Mouse (Mus musculus) MEL (cell line): ENCODE results near the gene Colgalt2. TPM values are rescaled to one million over a fixed set of nuclear protein-coding genes. Genes with fewer than 3 reads are reported as not detected.

Source experiments
- DNase-seq: peaks from one replicate; pipeline ENCODE4 v3.0.0; 2011; ENCODE audit warnings: low read depth, low spot score
- H3K27ac ChIP-seq: 2 replicates; pipeline ENCODE4 v1.5.1; 2012; ENCODE audit warnings: low read depth, mild to moderate bottlenecking, control low read depth, low read length, moderate library complexity; ENCODE audit not compliant: control insufficient read depth
- H3K27me3 ChIP-seq, 2 experiments: fragments of 150-350 bp in 1 of 2; sonication (generic) in 1 of 2; 2 replicates each; pipeline ENCODE4 v1.6.1; 2012; ENCODE audit warnings: low read length in 2 of 2, mild to moderate bottlenecking in 2 of 2, improper control_type of control experiment in 1 of 2, moderate library complexity in 1 of 2; ENCODE audit not compliant: insufficient read depth in 2 of 2, control insufficient read depth in 1 of 2
- H3K36me3 ChIP-seq, 2 experiments: 2 replicates each; pipeline ENCODE4 v1.6.1; 2012 to 2014; ENCODE audit warnings: low read length in 2 of 2, improper control_type of control experiment in 1 of 2, inconsistent platforms in 1 of 2, mild to moderate bottlenecking in 1 of 2; ENCODE audit not compliant: insufficient read depth in 2 of 2, control insufficient read depth in 1 of 2
- H3K4me1 ChIP-seq, 2 experiments: fragments of 150-350 bp in 1 of 2; sonication (generic) in 1 of 2; 2 replicates each; pipeline ENCODE4 v1.6.1; 2012; ENCODE audit warnings: low read length in 2 of 2, improper control_type of control experiment in 1 of 2, mild to moderate bottlenecking in 1 of 2; ENCODE audit not compliant: insufficient read depth in 2 of 2, control insufficient read depth in 1 of 2
- H3K4me3 ChIP-seq, 2 experiments: fragments of 150-350 bp in 1 of 2; sonication (generic) in 1 of 2; 2 replicates each; pipeline ENCODE4 v1.5.1; 2012; ENCODE audit warnings: low read depth in 2 of 2, low read length in 2 of 2, mild to moderate bottlenecking in 2 of 2, moderate library complexity in 2 of 2, control low read depth in 1 of 2, improper control_type of control experiment in 1 of 2; ENCODE audit not compliant: control insufficient read depth in 1 of 2, insufficient read depth in 1 of 2
- H3K79me2 ChIP-seq: 2 replicates; pipeline ENCODE4 v1.6.1; 2012; ENCODE audit warnings: mild to moderate bottlenecking, low read length, moderate library complexity; ENCODE audit not compliant: control insufficient read depth, poor library complexity, insufficient read depth
- H3K9ac ChIP-seq: 2 replicates; pipeline ENCODE4 v1.6.1; 2012; ENCODE audit warnings: low read depth, mild to moderate bottlenecking, control low read depth, low read length, moderate library complexity; ENCODE audit not compliant: control insufficient read depth, poor library complexity, severe bottlenecking
- H3K9me3 ChIP-seq: fragments of 150-350 bp; sonication (generic); replicated peaks from 2 replicates; pipeline ENCODE4 v1.6.1; 2012; ENCODE audit warnings: mild to moderate bottlenecking, low read length, improper control_type of control experiment, moderate library complexity; ENCODE audit not compliant: insufficient read depth
- CTCF ChIP-seq, 3 experiments: IDR thresholded peaks in 2 of 3; conservative IDR thresholded peaks in 1 of 3; 2 replicates each; pipeline ENCODE4 v1.5.1; 2011 to 2012; ENCODE audit warnings: low read length in 3 of 3, low read depth in 2 of 3, mild to moderate bottlenecking in 2 of 3, improper control_type of control experiment in 1 of 3, inconsistent platforms in 1 of 3, mixed read lengths in 1 of 3, moderate library complexity in 1 of 3; ENCODE audit not compliant: control insufficient read depth in 1 of 3, insufficient read depth in 1 of 3, poor library complexity in 1 of 3, severe bottlenecking in 1 of 3
- GABPA ChIP-seq: IDR thresholded peaks from 2 replicates; pipeline ENCODE4 v1.6.1; 2012; ENCODE audit warnings: low read depth, mild to moderate bottlenecking, inconsistent platforms, low read length, improper control_type of control experiment, moderate library complexity
- GATA1 ChIP-seq: IDR thresholded peaks from 2 replicates; pipeline ENCODE4 v1.6.1; 2011; ENCODE audit warnings: low read depth, low read length, improper control_type of control experiment
- HCFC1 ChIP-seq: IDR thresholded peaks from 2 replicates; pipeline ENCODE4 v1.6.1; 2012; ENCODE audit warnings: low read depth, mild to moderate bottlenecking, inconsistent platforms, low read length, improper control_type of control experiment, moderate library complexity
- JUND ChIP-seq: IDR thresholded peaks from 2 replicates; pipeline ENCODE4 v1.6.1; 2011; ENCODE audit warnings: low read depth, mild to moderate bottlenecking, improper control_type of control experiment, low read length
- MAFK ChIP-seq: IDR thresholded peaks from 2 replicates; pipeline ENCODE4 v1.6.1; 2011; ENCODE audit warnings: low read depth, mild to moderate bottlenecking, low read length, improper control_type of control experiment, borderline replicate concordance
- MAX ChIP-seq: IDR thresholded peaks from 2 replicates; pipeline ENCODE4 v1.6.1; 2011; ENCODE audit warnings: low read length, improper control_type of control experiment
- MAZ ChIP-seq: IDR thresholded peaks from 2 replicates; pipeline ENCODE4 v1.6.1; 2012; ENCODE audit warnings: low read depth, mild to moderate bottlenecking, inconsistent platforms, low read length, improper control_type of control experiment
- MEF2A ChIP-seq: IDR thresholded peaks from 2 replicates; pipeline ENCODE4 v1.6.1; 2014; ENCODE audit warnings: low read depth, mild to moderate bottlenecking, inconsistent platforms, low read length, improper control_type of control experiment; ENCODE audit not compliant: poor library complexity, insufficient replicate concordance, severe bottlenecking; ENCODE audit errors: extremely low read depth
- MXI1 ChIP-seq: IDR thresholded peaks from 2 replicates; pipeline ENCODE4 v1.6.1; 2011; ENCODE audit warnings: mild to moderate bottlenecking, low read depth, low read length, improper control_type of control experiment
- MYB ChIP-seq: IDR thresholded peaks from 2 replicates; pipeline ENCODE4 v1.6.1; 2011; ENCODE audit warnings: mild to moderate bottlenecking, low read depth, low read length, improper control_type of control experiment
- MYC ChIP-seq: IDR thresholded peaks from 2 replicates; pipeline ENCODE4 v1.6.1; 2011; ENCODE audit warnings: low read depth, mild to moderate bottlenecking, low read length, improper control_type of control experiment, moderate library complexity
- NRF1 ChIP-seq: IDR thresholded peaks from 2 replicates; pipeline ENCODE4 v1.6.1; 2014; ENCODE audit warnings: low read depth, mild to moderate bottlenecking, inconsistent platforms, low read length, improper control_type of control experiment, moderate library complexity; ENCODE audit not compliant: poor library complexity, insufficient read depth, severe bottlenecking
- POLR2A ChIP-seq, 2 experiments: IDR thresholded peaks; 2 replicates each; pipeline ENCODE4 v1.6.1; 2011 to 2012; ENCODE audit warnings: low read length in 2 of 2, mild to moderate bottlenecking in 2 of 2, control low read depth in 1 of 2, improper control_type of control experiment in 1 of 2, low read depth in 1 of 2, moderate library complexity in 1 of 2; ENCODE audit not compliant: control insufficient read depth in 1 of 2, insufficient read depth in 1 of 2, poor library complexity in 1 of 2
- POLR2AphosphoS2 ChIP-seq: IDR thresholded peaks from 2 replicates; pipeline ENCODE4 v1.6.1; 2011; ENCODE audit warnings: low read length, improper control_type of control experiment
- RCOR1 ChIP-seq: IDR thresholded peaks from 2 replicates; pipeline ENCODE4 v1.6.1; 2012; ENCODE audit warnings: low read depth, mild to moderate bottlenecking, inconsistent platforms, low read length, improper control_type of control experiment
- SMC3 ChIP-seq: IDR thresholded peaks from 2 replicates; pipeline ENCODE4 v1.6.1; 2011; ENCODE audit warnings: low read depth, low read length, improper control_type of control experiment
- TAL1 ChIP-seq: IDR thresholded peaks from 2 replicates; pipeline ENCODE4 v1.6.1; 2012; ENCODE audit warnings: mild to moderate bottlenecking, inconsistent platforms, low read length, moderate library complexity, mixed read lengths
- TBP ChIP-seq: IDR thresholded peaks from 2 replicates; pipeline ENCODE4 v1.8.0; 2011; ENCODE audit warnings: low read depth, low read length, improper control_type of control experiment
- UBTF ChIP-seq: IDR thresholded peaks from 2 replicates; pipeline ENCODE4 v1.6.1; 2012; ENCODE audit warnings: low read depth, mild to moderate bottlenecking, inconsistent platforms, low read length, improper control_type of control experiment, moderate library complexity, borderline replicate concordance; ENCODE audit not compliant: insufficient read depth
- USF1 ChIP-seq: IDR thresholded peaks from 2 replicates; pipeline ENCODE4 v1.6.1; 2014; ENCODE audit warnings: low read depth, mild to moderate bottlenecking, inconsistent platforms, low read length, improper control_type of control experiment, moderate library complexity
- USF2 ChIP-seq, 2 experiments: IDR thresholded peaks; 2 replicates each; pipeline ENCODE4 v1.6.1; 2011 to 2012; ENCODE audit warnings: improper control_type of control experiment in 2 of 2, low read length in 2 of 2, borderline replicate concordance in 1 of 2, inconsistent platforms in 1 of 2, low read depth in 1 of 2, mild to moderate bottlenecking in 1 of 2; ENCODE audit not compliant: insufficient read depth in 1 of 2
- ZC3H11A ChIP-seq: IDR thresholded peaks from 2 replicates; pipeline ENCODE4 v1.6.1; 2012; ENCODE audit warnings: low read depth, mild to moderate bottlenecking, inconsistent platforms, low read length, improper control_type of control experiment
- ZKSCAN1 ChIP-seq: IDR thresholded peaks from 2 replicates; pipeline ENCODE4 v1.6.1; 2012; ENCODE audit warnings: low read depth, mild to moderate bottlenecking, inconsistent platforms, low read length, improper control_type of control experiment, moderate library complexity
- ZMIZ1 ChIP-seq: IDR thresholded peaks from 2 replicates; pipeline ENCODE4 v1.6.1; 2012; ENCODE audit warnings: low read depth, mild to moderate bottlenecking, inconsistent platforms, low read length, improper control_type of control experiment, moderate library complexity
- polyA plus RNA-seq, 2 experiments: library from polyadenylated mRNA; stranded (reverse) in 1 of 2; unstranded in 1 of 2; fragments of >175 nt in 1 of 2; fragments of >200 nt in 1 of 2; gene quantifications; 2 replicates each; pipeline versions ENCODE4 v1.2.1 to v1.2.4; 2012; ENCODE audit warnings: low replicate concordance in 2 of 2, low read depth in 1 of 2; ENCODE audit not compliant: insufficient read length in 2 of 2, insufficient read depth in 1 of 2, missing spikeins in 1 of 2
- total RNA-seq: library from RNA; depleted of rRNA; stranded (reverse); fragments of 300-350 nt; gene quantifications from 2 replicates; pipeline ENCODE4 v1.2.3, GENCODE M21; 2012

Gene Colgalt2
- total and polyA plus RNA-seq, 3 experiments: not detected

DNA sequence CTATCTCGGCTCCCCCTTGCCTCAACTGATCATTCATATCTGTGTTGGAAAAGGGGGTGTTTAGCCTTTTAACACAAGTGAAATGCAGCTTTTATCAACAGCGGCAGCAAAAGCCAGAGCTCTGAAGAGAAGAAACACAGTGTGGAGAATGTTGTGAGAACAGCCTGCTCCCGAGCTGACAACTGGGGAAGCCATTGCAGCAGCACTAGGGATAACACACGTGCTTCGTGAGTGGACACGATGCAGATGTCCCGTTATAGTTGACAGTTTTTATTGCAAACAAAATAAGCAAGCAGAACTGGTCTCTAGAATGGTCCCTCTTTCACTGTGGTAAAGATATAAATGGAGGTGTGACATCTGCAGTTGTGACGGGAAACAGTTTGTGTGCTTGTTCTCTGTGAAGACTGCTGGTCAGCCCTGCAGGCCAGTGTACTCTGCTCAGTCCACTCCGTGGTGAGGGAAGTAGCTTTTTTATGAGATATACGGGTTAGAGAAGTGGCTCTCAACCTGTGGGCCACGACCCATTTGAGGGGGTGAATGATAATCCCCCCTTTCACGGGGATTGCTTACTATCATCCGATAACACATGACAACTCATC lies 16.8 kb downstream of the Colgalt2 start:
- DNase-seq: no peak
- H3K27me3 ChIP-seq: peaks cover 6 to 9% of the 10 kb centered on the region in 2 experiments; a peak in 3 of 4 replicates
- H3K79me2 ChIP-seq: no peaks in the 10 kb centered on the region
- no peaks in the 10 kb centered on the region for H3K36me3 ChIP-seq
- no peak overlapping the region for H3K4me3 ChIP-seq
- H3K9me3 ChIP-seq: no peaks in the 10 kb centered on the region
- H3K4me1 ChIP-seq: no peaks in the 10 kb centered on the region
- TF ChIP-seq UBTF (no peak), ZC3H11A (no peak), TBP (no peak), GABPA (no peak), MAZ (no peak), POLR2AphosphoS2 (no peak), MYC (no peak), HCFC1 (no peak), RCOR1 (no peak), SMC3 (no peak), JUND (no peak), GATA1 (no peak), ZKSCAN1 (no peak), MXI1 (no peak), MYB (no peak), ZMIZ1 (no peak), POLR2A (IDR thresholded peaks at IDR 0.05; ENCODE audit: control insufficient read depth in 1 of 2, insufficient read depth in 1 of 2, low read depth in 1 of 2, low read length in 2 of 2, poor library complexity in 1 of 2) (no peak)
- H3K27ac ChIP-seq: no peak overlapping the region
- no peak overlapping the region for H3K9ac ChIP-seq

DNA sequence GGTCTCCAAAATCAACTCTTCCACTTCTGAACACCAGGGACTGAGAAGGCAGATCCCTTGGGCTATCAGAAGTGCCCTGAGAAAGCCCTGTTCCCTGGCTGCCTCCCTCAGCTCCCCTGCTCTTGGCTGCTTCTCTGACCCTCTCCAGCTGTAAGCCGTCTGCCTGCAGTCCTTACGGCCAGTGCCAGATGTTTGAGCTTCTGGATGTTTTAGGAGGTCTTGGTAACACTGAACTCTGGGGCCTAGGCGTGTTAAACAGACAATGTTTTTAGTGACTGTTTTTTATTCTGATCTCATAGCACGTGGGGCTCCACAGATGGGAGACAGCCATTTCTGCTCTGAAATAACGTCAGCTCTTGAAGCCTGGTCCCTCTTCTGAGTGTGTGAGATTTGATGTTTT lies 18.0 kb downstream of the Colgalt2 start:
- Histone ChIP-seq H3K79me2 (no peaks in the 10 kb centered on the region), H3K4me3 (no peak overlapping the region), H3K27me3 (peaks cover 6 to 10% of the 10 kb centered on the region in 2 experiments; a peak in 3 of 4 replicates), H3K9me3 (no peaks in the 10 kb centered on the region), H3K27ac (no peak overlapping the region), H3K4me1 (no peaks in the 10 kb centered on the region), H3K36me3 (no peaks in the 10 kb centered on the region), H3K9ac (no peak overlapping the region)
- TF ChIP-seq MAZ (no peak), USF2 (IDR thresholded peaks at IDR 0.05; ENCODE audit: borderline replicate concordance in 1 of 2, insufficient read depth in 1 of 2, low read depth in 1 of 2, low read length in 2 of 2) (no peak), MAFK (no peak), MAX (no peak), UBTF (no peak), POLR2A (IDR thresholded peaks at IDR 0.05; ENCODE audit: control insufficient read depth in 1 of 2, insufficient read depth in 1 of 2, low read depth in 1 of 2, low read length in 2 of 2, poor library complexity in 1 of 2) (no peak), JUND (no peak), ZKSCAN1 (no peak), TBP (no peak), MXI1 (no peak), MEF2A (no peak), SMC3 (no peak), CTCF (IDR thresholded peaks at IDR 0.05 in 2 of 3, conservative IDR thresholded peaks at IDR 0.05 in 1 of 3; ENCODE audit: control insufficient read depth in 1 of 3, insufficient read depth in 1 of 3, low read depth in 2 of 3, low read length in 3 of 3, poor library complexity in 1 of 3, severe bottlenecking in 1 of 3) (no peak), TAL1 (no peak), USF1 (no peak), ZC3H11A (no peak), NRF1 (no peak)
- DNase-seq: no peak
